Mouse (Mus musculus): Measurements from ENCODE around the gene Gfm1. TPM values are rescaled to one million over a fixed set of nuclear protein-coding genes. Genes with fewer than 3 reads are reported as not detected.

Gene Gfm1
- 84.5 and 87.2 TPM in 2 replicates for polyA plus RNA-seq (2011; ENCODE audit: insufficient read depth, insufficient read length, low read depth, missing spikeins)

GRCm38 (mm10) chr3:67429999-67430380 lies at the start of gene Gfm1:
Gene Gfm1 (plus strand): TSS chr3:67430096.
- peak within 1 kb of the TSS; percentile 92 for H3K4me3 ChIP-seq (ENCODE audit: low read depth, low read length)
- H3K27ac ChIP-seq (ENCODE audit: insufficient read depth, low read length): no peak within 1 kb of the TSS
- no peaks in the 10 kb centered on the region for H3K27me3 ChIP-seq (ENCODE audit: control insufficient read depth, insufficient read depth, low read length, poor library complexity, severe bottlenecking)
- H3K36me3 ChIP-seq (ENCODE audit: control insufficient read depth, insufficient read depth, low read length, poor library complexity, severe bottlenecking): peaks cover 15% of the 10 kb centered on the region
- no peaks in the 10 kb centered on the region for H3K4me1 ChIP-seq (ENCODE audit: control insufficient read depth, insufficient read depth, low read length)
- TF ChIP-seq CTCF (IDR thresholded peaks at IDR 0.05; ENCODE audit: low read depth, low read length): peak; percentile 93
- peak; percentile 70; the same call in 1 of the 2 replicates for TF ChIP-seq EP300 (IDR thresholded peaks at IDR 0.05; ENCODE audit: insufficient read depth, low read depth, low read length)
- TF ChIP-seq POLR2A (IDR thresholded peaks at IDR 0.05; ENCODE audit: insufficient read depth, low read length): no peak
- H3K9ac ChIP-seq (ENCODE audit: low read depth, poor library complexity, severe bottlenecking): peak within 1 kb of the TSS; percentile 77
- peaks cover 6% of the 10 kb centered on the region for H3K9me3 ChIP-seq (replicated peaks; ENCODE audit: control insufficient read depth, insufficient read depth, low read length, poor library complexity, severe bottlenecking)

GRCm38 (mm10) chr3:67429338-67429998 lies 428 bp upstream of the Gfm1 start:
- peaks cover 15% of the 10 kb centered on the region for H3K36me3 ChIP-seq (ENCODE audit: control insufficient read depth, insufficient read depth, low read length, poor library complexity, severe bottlenecking)
- H3K4me1 ChIP-seq (ENCODE audit: control insufficient read depth, insufficient read depth, low read length): no peaks in the 10 kb centered on the region
- no peak overlapping the region for H3K27ac ChIP-seq (ENCODE audit: insufficient read depth, low read length)
- no peak overlapping the region for H3K4me3 ChIP-seq (ENCODE audit: low read depth, low read length)
- no peak overlapping the region; the same call in 1 of the 2 replicates for H3K9ac ChIP-seq (ENCODE audit: low read depth, poor library complexity, severe bottlenecking)
- TF ChIP-seq POLR2A (IDR thresholded peaks at IDR 0.05; ENCODE audit: insufficient read depth, low read length) (no peak), EP300 (IDR thresholded peaks at IDR 0.05; ENCODE audit: insufficient read depth, low read depth, low read length) (no peak), CTCF (IDR thresholded peaks at IDR 0.05; ENCODE audit: low read depth, low read length) (no peak)
- H3K27me3 ChIP-seq (ENCODE audit: control insufficient read depth, insufficient read depth, low read length, poor library complexity, severe bottlenecking): no peaks in the 10 kb centered on the region
- H3K9me3 ChIP-seq (replicated peaks; ENCODE audit: control insufficient read depth, insufficient read depth, low read length, poor library complexity, severe bottlenecking): peaks cover 6% of the 10 kb centered on the region

GRCm38 (mm10) chr3:67434011-67434410 lies 4.1 kb downstream of the Gfm1 start:
- H3K9me3 ChIP-seq (replicated peaks; ENCODE audit: control insufficient read depth, insufficient read depth, low read length, poor library complexity, severe bottlenecking): no peaks in the 10 kb centered on the region
- no peaks in the 10 kb centered on the region for H3K27me3 ChIP-seq (ENCODE audit: control insufficient read depth, insufficient read depth, low read length, poor library complexity, severe bottlenecking)
- no peak overlapping the region for H3K4me3 ChIP-seq (ENCODE audit: low read depth, low read length)
- no peak for TF ChIP-seq EP300 (IDR thresholded peaks at IDR 0.05; ENCODE audit: insufficient read depth, low read depth, low read length)
- TF ChIP-seq CTCF (IDR thresholded peaks at IDR 0.05; ENCODE audit: low read depth, low read length): no peak
- no peak for TF ChIP-seq POLR2A (IDR thresholded peaks at IDR 0.05; ENCODE audit: insufficient read depth, low read length)
- no peaks in the 10 kb centered on the region for H3K4me1 ChIP-seq (ENCODE audit: control insufficient read depth, insufficient read depth, low read length)
- no peak overlapping the region for H3K9ac ChIP-seq (ENCODE audit: low read depth, poor library complexity, severe bottlenecking)
- H3K27ac ChIP-seq (ENCODE audit: insufficient read depth, low read length): no peak overlapping the region
- H3K36me3 ChIP-seq (ENCODE audit: control insufficient read depth, insufficient read depth, low read length, poor library complexity, severe bottlenecking): peaks cover 26% of the 10 kb centered on the region

GRCm38 (mm10) chr3:67447143-67447542 lies 17.2 kb downstream of the Gfm1 start:
- Histone ChIP-seq H3K27me3 (ENCODE audit: control insufficient read depth, insufficient read depth, low read length, poor library complexity, severe bottlenecking) (no peaks in the 10 kb centered on the region), H3K9ac (ENCODE audit: low read depth, poor library complexity, severe bottlenecking) (no peak overlapping the region), H3K4me1 (ENCODE audit: control insufficient read depth, insufficient read depth, low read length) (no peaks in the 10 kb centered on the region), H3K4me3 (ENCODE audit: low read depth, low read length) (no peak overlapping the region), H3K27ac (ENCODE audit: insufficient read depth, low read length) (no peak overlapping the region), H3K36me3 (ENCODE audit: control insufficient read depth, insufficient read depth, low read length, poor library complexity, severe bottlenecking) (peaks cover 28% of the 10 kb centered on the region), H3K9me3 (replicated peaks; ENCODE audit: control insufficient read depth, insufficient read depth, low read length, poor library complexity, severe bottlenecking) (peaks cover 15% of the 10 kb centered on the region)
- TF ChIP-seq CTCF (IDR thresholded peaks at IDR 0.05; ENCODE audit: low read depth, low read length) (peak; percentile 68), EP300 (IDR thresholded peaks at IDR 0.05; ENCODE audit: insufficient read depth, low read depth, low read length) (no peak)

- TF ChIP-seq CTCF (IDR thresholded peaks at IDR 0.05; ENCODE audit: low read depth, low read length) (no peak), POLR2A (IDR thresholded peaks at IDR 0.05; ENCODE audit: insufficient read depth, low read length) (no peak), EP300 (IDR thresholded peaks at IDR 0.05; ENCODE audit: insufficient read depth, low read depth, low read length) (no peak)
- H3K27ac ChIP-seq (ENCODE audit: insufficient read depth, low read length): no peak overlapping the region
- no peaks in the 10 kb centered on the region for H3K9me3 ChIP-seq (replicated peaks; ENCODE audit: control insufficient read depth, insufficient read depth, low read length, poor library complexity, severe bottlenecking)
- no peak overlapping the region for H3K9ac ChIP-seq (ENCODE audit: low read depth, poor library complexity, severe bottlenecking)
- H3K27me3 ChIP-seq (ENCODE audit: control insufficient read depth, insufficient read depth, low read length, poor library complexity, severe bottlenecking): no peaks in the 10 kb centered on the region
- H3K4me1 ChIP-seq (ENCODE audit: control insufficient read depth, insufficient read depth, low read length): no peaks in the 10 kb centered on the region
- no peak overlapping the region for H3K4me3 ChIP-seq (ENCODE audit: low read depth, low read length)
- peaks cover 28% of the 10 kb centered on the region for H3K36me3 ChIP-seq (ENCODE audit: control insufficient read depth, insufficient read depth, low read length, poor library complexity, severe bottlenecking)
These were observed 19.8 kb downstream of the Gfm1 start for GRCm38 (mm10) chr3:67449660-67450059.

GRCm38 (mm10) chr3:67450601-67451210 lies 20.8 kb downstream of the Gfm1 start:
- no peaks in the 10 kb centered on the region for H3K27me3 ChIP-seq (ENCODE audit: control insufficient read depth, insufficient read depth, low read length, poor library complexity, severe bottlenecking)
- no peaks in the 10 kb centered on the region for H3K9me3 ChIP-seq (replicated peaks; ENCODE audit: control insufficient read depth, insufficient read depth, low read length, poor library complexity, severe bottlenecking)
- no peak overlapping the region for H3K9ac ChIP-seq (ENCODE audit: low read depth, poor library complexity, severe bottlenecking)
- H3K4me1 ChIP-seq (ENCODE audit: control insufficient read depth, insufficient read depth, low read length): no peaks in the 10 kb centered on the region
- H3K27ac ChIP-seq (ENCODE audit: insufficient read depth, low read length): no peak overlapping the region
- H3K4me3 ChIP-seq (ENCODE audit: low read depth, low read length): no peak overlapping the region
- H3K36me3 ChIP-seq (ENCODE audit: control insufficient read depth, insufficient read depth, low read length, poor library complexity, severe bottlenecking): peaks cover 28% of the 10 kb centered on the region
- no peak for TF ChIP-seq POLR2A (IDR thresholded peaks at IDR 0.05; ENCODE audit: insufficient read depth, low read length)
- no peak for TF ChIP-seq EP300 (IDR thresholded peaks at IDR 0.05; ENCODE audit: insufficient read depth, low read depth, low read length)
- no peak for TF ChIP-seq CTCF (IDR thresholded peaks at IDR 0.05; ENCODE audit: low read depth, low read length)
